Mouse (Mus musculus) kidney, adult 2 months (tissue): ENCODE measurements around the gene Cblc.

Source experiments
- CTCF ChIP-seq: fragments of 200-500 bp; conservative IDR thresholded peaks from 2 replicates; pipeline ENCODE4 v1.5.1; 2011; ENCODE audit warnings: low read depth, mild to moderate bottlenecking, control low read depth, low read length, moderate library complexity, mixed read lengths; ENCODE audit not compliant: insufficient read depth, insufficient read length
- POLR2A ChIP-seq: fragments of 200-500 bp; IDR thresholded peaks from one replicate; pipeline ENCODE4 v1.6.1; 2011; ENCODE audit warnings: low read depth, low read length, control low read depth

GRCm38 (mm10) chr7:19742468-19742867 is 54.1 kb downstream of the Cblc start:
- TF ChIP-seq CTCF = no peak
- TF ChIP-seq POLR2A = no peak
